Mouse (Mus musculus) Patski (cell line): ENCODE data around the gene Catsperz. TPM values are rescaled to one million over a fixed set of nuclear protein-coding genes. Genes with fewer than 3 reads are reported as not detected.

Experiments used
- ATAC-seq: fragments of 100-300 bp; one replicate; pipeline ENCODE4 v1.8.0; 2021
- CTCF ChIA-PET: fragments of 350-600 bp; sonication (Branson Sonifier 250); formaldehyde crosslinking; loops from one replicate; lab custom pipeline; 2022; ENCODE audit warnings: inconsistent platforms; lab: Charles Lee
- POLR2A ChIA-PET: fragments of 350-600 bp; sonication (Branson Sonifier 250); formaldehyde crosslinking; loops from one replicate; lab custom pipeline; 2022; ENCODE audit warnings: antibody characterized with exemption, inconsistent platforms; lab: Charles Lee
- DNase-seq: peaks from one replicate; pipeline ENCODE4 v3.0.0-alpha.2; 2011; ENCODE audit warnings: low read depth, low spot score
- H3K27me3 ChIP-seq: fragments of 371-371 bp; one replicate; pipeline ENCODE4 v1.5.1; 2021
- CTCF ChIP-seq: fragments of 100-300 bp; IDR thresholded peaks from one replicate; pipeline ENCODE4 v1.5.1; 2021
- in situ Hi-C: fragments of 300-500 bp; cut with MboI; formaldehyde crosslinking; loops from 3 replicates; pipeline ENCODE4 v1.11.1; 2018; ENCODE audit warnings: low pct_unique_long_range_greater_than_20kb, mixed read lengths
- polyA plus RNA-seq: library from polyadenylated mRNA; unstranded; gene quantifications from one replicate; pipeline ENCODE4 v1.2.3, GENCODE M21; 2021

The Catsperz gene
- polyA plus RNA-seq, 1 experiment from 2014 or later, result 7.6 TPM

GRCm38 (mm10) chr19:6919876-6920740 is 5.1 kb downstream of the Catsperz start:
- DNase-seq (no peak), ATAC-seq (no peak)
- POLR2A ChIA-PET, result interaction anchor here (0.6 to 3.1 kb wide), 5 partner anchors 9 to 42 kb away, joined by 3 to 17 read pairs (median 3); partner anchors contain the start of genes Bad, Gpr137 and Prdx5
- no peak for TF ChIP-seq CTCF
- in situ Hi-C loops, result loop anchor here (5.0 kb wide), 1 partner anchor 57 kb away; the partner anchor contains the start of gene Plcb3
- H3K27me3 ChIP-seq, result no peaks in the 10 kb centered on the region
- CTCF ChIA-PET, result interaction anchor here (1.1 kb wide), 1 partner anchor 60 kb away, joined by 4 read pairs; the partner anchor contains the start of gene Fkbp2

GRCm38 (mm10) chr19:6919431-6919830 is 5.7 kb downstream of the Catsperz start:
- in situ Hi-C loops, result no loop called here

DNA sequence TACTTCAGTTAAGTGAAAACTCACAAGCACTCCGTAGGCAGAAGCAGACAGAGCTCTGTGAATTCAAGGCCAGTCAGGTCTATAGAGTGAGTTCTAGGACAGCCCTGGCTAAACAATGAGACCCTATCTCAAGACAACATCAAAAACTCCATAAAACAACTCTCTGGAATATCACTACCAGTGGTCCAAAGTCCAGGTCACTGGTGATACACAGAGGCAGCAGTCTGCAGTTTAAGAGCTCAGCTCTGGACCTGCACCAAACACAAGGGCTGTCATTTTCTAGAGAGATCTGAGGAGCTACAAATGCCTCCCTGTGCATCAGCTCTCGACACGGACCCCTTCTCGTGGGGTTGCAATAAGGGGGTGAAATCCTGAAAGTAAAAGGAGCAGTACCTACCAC is 6.9 kb downstream of the Catsperz start:
- no peaks in the 10 kb centered on the region for H3K27me3 ChIP-seq
- in situ Hi-C loops, result no loop called here
- ChIA-PET POLR2A (interaction anchor here (0.7 kb wide), 1 partner anchor 65 kb away, joined by 4 read pairs; no protein-coding TSS in a partner anchor), CTCF (interaction anchor here (1.3 kb wide), 1 partner anchor 33 kb away, joined by 4 read pairs; no protein-coding TSS in a partner anchor)
- no peak for TF ChIP-seq CTCF
- no peak for DNase-seq
- ATAC-seq, result no peak

More at GRCm38 (mm10) chr19:6919431-6919830, 5.7 kb downstream of the Catsperz start:
- ChIA-PET POLR2A (interaction anchor here (1.0 to 3.1 kb wide), 3 partner anchors 8 to 23 kb away, joined by 3 to 17 read pairs (median 15); partner anchors contain the start of genes Bad, Gpr137 and Prdx5), CTCF (interaction anchor here (1.1 to 1.3 kb wide), 2 partner anchors 32 to 60 kb away, joined by 4 read pairs; partner anchors contain the start of gene Fkbp2)
- no peaks in the 10 kb centered on the region for H3K27me3 ChIP-seq
- DNase-seq (no peak), ATAC-seq (no peak)
- TF ChIP-seq CTCF, result no peak

GRCm38 (mm10) chr19:6916496-6916895 is 8.7 kb downstream of the Catsperz start:
- DNase-seq, result no peak
- POLR2A ChIA-PET, result no interaction called here
- no peak for TF ChIP-seq CTCF
- H3K27me3 ChIP-seq, result no peaks in the 10 kb centered on the region
- no peak for ATAC-seq
- in situ Hi-C loops, result no loop called here
- CTCF ChIA-PET, result no interaction called here

DNA sequence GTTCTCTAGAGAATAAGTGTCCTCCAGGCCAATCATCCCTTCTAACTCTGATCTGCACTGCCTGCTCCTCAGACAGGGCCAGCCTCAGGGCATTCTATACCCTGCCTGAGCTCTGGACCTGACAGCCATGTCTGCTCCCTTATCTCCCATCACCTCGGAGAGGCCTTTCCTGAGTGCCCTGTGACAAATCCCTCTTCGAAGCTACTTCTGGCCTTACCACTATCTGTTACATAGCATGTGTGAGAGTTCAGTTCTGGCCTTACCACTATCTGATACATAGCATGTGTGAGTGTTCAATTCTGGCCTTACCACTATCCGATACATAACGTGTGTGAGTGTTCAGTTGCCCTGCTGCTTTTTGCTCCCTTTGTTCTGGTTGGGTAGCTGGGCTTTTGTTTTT is 9.9 kb downstream of the Catsperz start:
- ChIA-PET CTCF (no interaction called here), POLR2A (interaction anchor here (0.6 kb wide), 1 partner anchor 21 kb away, joined by 3 read pairs; no protein-coding TSS in a partner anchor)
- no peak for TF ChIP-seq CTCF
- DNase-seq, result no peak
- in situ Hi-C loops, result no loop called here
- H3K27me3 ChIP-seq, result no peaks in the 10 kb centered on the region
- no peak for ATAC-seq

DNA sequence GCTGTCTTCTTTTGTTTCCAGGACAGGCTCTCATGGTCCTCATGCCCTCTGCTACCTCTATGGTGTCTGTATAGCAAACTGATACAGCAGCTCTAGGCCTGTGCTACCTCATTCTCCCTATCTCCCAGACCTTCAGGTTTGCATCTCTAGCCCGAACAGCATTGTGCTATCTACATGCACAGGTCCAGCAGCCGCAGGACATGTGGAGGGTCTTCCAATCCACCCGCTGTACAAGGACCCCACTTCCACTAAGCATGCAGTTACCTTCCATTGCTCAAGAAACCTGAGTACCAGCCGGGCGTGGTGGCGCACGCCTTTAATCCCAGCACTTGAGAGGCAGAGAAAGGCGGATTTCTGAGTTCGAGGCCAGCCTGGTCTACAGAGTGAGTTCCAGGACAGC is 10.6 kb downstream of the Catsperz start:
- POLR2A ChIA-PET, result no interaction called here
- no peak for TF ChIP-seq CTCF
- no peak for DNase-seq
- CTCF ChIA-PET, result no interaction called here
- in situ Hi-C loops, result no loop called here
- no peak for ATAC-seq
- H3K27me3 ChIP-seq, result no peaks in the 10 kb centered on the region

GRCm38 (mm10) chr19:6913991-6914390 is 11.2 kb downstream of the Catsperz start:
- TF ChIP-seq CTCF, result no peak
- DNase-seq, result no peak
- H3K27me3 ChIP-seq, result no peaks in the 10 kb centered on the region
- CTCF ChIA-PET, result no interaction called here
- in situ Hi-C loops, result no loop called here
- POLR2A ChIA-PET, result interaction anchor here (0.6 kb wide), 1 partner anchor 64 kb away, joined by 5 read pairs; no protein-coding TSS in a partner anchor
- no peak for ATAC-seq

GRCm38 (mm10) chr19:6913036-6913435 is 12.1 kb downstream of the Catsperz start:
- no peak for DNase-seq
- in situ Hi-C loops, result no loop called here
- TF ChIP-seq CTCF, result no peak
- no peak for ATAC-seq
- ChIA-PET POLR2A (interaction anchor here (0.8 kb wide), 1 partner anchor 42 kb away, joined by 3 read pairs; no protein-coding TSS in a partner anchor), CTCF (no interaction called here)
- H3K27me3 ChIP-seq, result no peaks in the 10 kb centered on the region

DNA sequence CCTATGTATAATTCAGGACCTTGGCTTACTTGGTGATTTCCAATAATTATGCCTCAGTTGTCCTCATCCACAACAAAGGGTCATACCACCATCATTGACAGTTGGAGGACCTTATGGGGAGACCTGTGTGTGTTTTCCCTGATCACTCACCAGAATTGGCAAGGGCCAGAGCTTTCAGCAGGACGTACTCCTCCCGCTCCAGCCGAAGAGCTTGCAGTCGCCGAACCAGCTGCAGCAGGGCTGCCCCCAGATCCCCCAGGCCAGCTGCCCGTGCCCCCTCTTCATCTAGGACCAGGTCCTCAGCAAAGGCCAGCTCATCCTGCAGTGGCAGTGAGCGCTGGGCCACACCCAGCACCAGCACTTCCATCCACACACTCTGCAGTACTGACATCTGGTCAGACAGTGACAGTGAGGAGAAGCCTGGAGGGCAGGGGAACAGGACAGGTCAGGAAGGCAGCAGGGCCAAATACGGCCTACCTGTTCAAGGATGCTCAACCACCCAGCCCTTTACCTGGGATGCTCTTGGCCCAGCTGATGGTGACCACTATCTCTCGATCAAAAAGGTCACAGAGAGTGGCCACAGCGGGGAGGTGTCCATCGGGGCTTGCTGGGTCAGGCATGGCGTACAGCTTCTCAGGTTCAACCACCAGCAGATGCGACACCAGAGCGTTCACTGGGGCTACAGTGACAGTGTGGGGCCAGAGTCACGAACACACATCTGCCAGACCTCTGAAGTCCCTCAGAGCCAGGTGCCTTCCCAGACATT is 12.8 kb downstream of the Catsperz start:
- POLR2A ChIA-PET, result interaction anchor here (0.8 to 3.1 kb wide), 2 partner anchors 8 to 41 kb away, joined by 3 to 17 read pairs; partner anchors contain the start of gene Esrra
- no peak for DNase-seq
- ATAC-seq, result no peak
- H3K27me3 ChIP-seq, result no peaks in the 10 kb centered on the region
- no peak for TF ChIP-seq CTCF
- in situ Hi-C loops, result no loop called here
- CTCF ChIA-PET, result no interaction called here
